ENCODE assay signal across 31 mouse cellular contexts in genomic region chr14:47926416-47926815, GRCm38 (mm10).
"Had no signal": no experiment of that assay in that cellular context is flagged by ENCODE, and none has a peak within 500 bp of the region (broad histone marks: within the 10 kb centered on the region; RNA-seq: fewer than 3 reads in every experiment).

No protein-coding gene starts in this region.

- H3K4me1 ChIP-seq: limb, embryonic 15.5 days; liver, embryonic 12.5 days; liver, embryonic 13.5 days; liver, embryonic 15.5 days; lung, embryonic 15.5 days; megakaryocyte, embryonic 14.5 days had no signal

- DNase-seq: left cerebral cortex, postnatal 4 days; liver; liver, embryonic 13.5 days; liver, postnatal 0 days; lung, adult 18-20 months; lung, adult 2 months; lung, embryonic 14.5 days; lung, postnatal 10 days; lung, postnatal 14 days; lung, postnatal 36 days; lung, postnatal 4 days; midbrain, embryonic 14.5 days had no signal

- H3K27me3 ChIP-seq: limb, embryonic 12.5 days; limb, embryonic 15.5 days; liver, embryonic 12.5 days; liver, embryonic 13.5 days; liver, embryonic 15.5 days; lung, embryonic 15.5 days; megakaryocyte, embryonic 14.5 days; midbrain, embryonic 12.5 days; midbrain, embryonic 15.5 days; neural tube, embryonic 12.5 days had no signal

- H3K27ac ChIP-seq: left cerebral cortex, adult 2 months; limb, embryonic 10.5 days; limb, embryonic 12.5 days; limb, embryonic 13.5 days; limb, embryonic 15.5 days; liver, embryonic 12.5 days; liver, embryonic 13.5 days; liver, embryonic 14.5 days; liver, embryonic 15.5 days; lung, embryonic 15.5 days; macrophage; midbrain, embryonic 10.5 days; midbrain, embryonic 12.5 days; midbrain, embryonic 15.5 days; neural tube, embryonic 12.5 days had no signal

- H3K36me3 ChIP-seq: limb, embryonic 10.5 days; limb, embryonic 12.5 days; limb, embryonic 13.5 days; limb, embryonic 15.5 days; liver, embryonic 12.5 days; liver, embryonic 13.5 days; liver, embryonic 15.5 days; lung, embryonic 15.5 days; midbrain, embryonic 10.5 days; midbrain, embryonic 12.5 days; midbrain, embryonic 15.5 days; neural tube, embryonic 12.5 days had no signal

- H3K4me3 ChIP-seq: left cerebral cortex, adult 2 months; limb, embryonic 10.5 days; limb, embryonic 12.5 days; limb, embryonic 13.5 days; limb, embryonic 15.5 days; liver, embryonic 12.5 days; liver, embryonic 13.5 days; liver, embryonic 15.5 days; lung, embryonic 15.5 days; megakaryocyte, embryonic 14.5 days; midbrain, embryonic 10.5 days; midbrain, embryonic 12.5 days; midbrain, embryonic 15.5 days; myocyte; neural tube, embryonic 12.5 days had no signal

- H3K9me3 ChIP-seq: limb, embryonic 10.5 days; limb, embryonic 12.5 days; limb, embryonic 13.5 days; limb, embryonic 15.5 days; liver, embryonic 12.5 days; liver, embryonic 13.5 days; liver, embryonic 15.5 days; lung, embryonic 15.5 days; midbrain, embryonic 10.5 days; midbrain, embryonic 12.5 days; midbrain, embryonic 15.5 days; neural tube, embryonic 12.5 days had no signal

- H3K4me2 ChIP-seq: limb, embryonic 12.5 days; limb, embryonic 13.5 days; limb, embryonic 15.5 days; liver, embryonic 11.5 days; liver, embryonic 12.5 days; liver, embryonic 13.5 days; liver, embryonic 15.5 days; lung, embryonic 14.5 days; lung, embryonic 15.5 days; midbrain, embryonic 12.5 days; midbrain, embryonic 15.5 days; neural tube, embryonic 12.5 days had no signal

- ATAC-seq: liver, embryonic 12.5 days; liver, postnatal 0 days; lung, postnatal 0 days; midbrain, embryonic 15.5 days; midbrain, embryonic 16.5 days had no signal

- H3K9ac ChIP-seq: limb, embryonic 12.5 days; limb, embryonic 13.5 days; limb, embryonic 15.5 days; liver, embryonic 12.5 days; liver, embryonic 13.5 days; liver, embryonic 14.5 days; liver, embryonic 15.5 days; liver, postnatal 0 days; lung, embryonic 14.5 days; lung, embryonic 15.5 days; midbrain, embryonic 12.5 days; midbrain, embryonic 15.5 days; neural tube, embryonic 12.5 days had no signal
